9 mouse cellular contexts compared by ENCODE assay signal in the genomic region with DNA sequence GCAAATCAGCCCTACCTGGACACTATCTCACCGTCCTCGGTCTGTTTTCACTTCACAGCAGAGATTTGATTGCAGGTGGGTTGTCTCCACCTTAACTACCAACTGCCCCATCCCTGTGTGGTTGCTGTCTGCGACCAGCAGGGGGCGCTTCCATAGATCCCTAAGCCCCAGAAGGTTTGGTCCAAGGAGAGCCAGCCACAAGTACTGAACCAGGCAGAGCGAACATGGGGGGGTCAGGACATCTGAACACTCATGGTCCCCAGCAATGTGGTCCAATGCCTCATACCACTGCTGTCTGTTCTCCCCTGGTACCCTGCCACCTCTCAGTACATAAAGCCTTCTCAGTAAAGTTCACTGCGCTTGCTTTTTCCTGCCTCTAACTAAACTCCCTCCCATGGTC. TPM values are rescaled to one million over a fixed set of nuclear protein-coding genes. Genes with fewer than 3 reads are reported as not detected.
A peak's percentile ranks its signal among the peaks of the same experiment; 100 is the strongest.
DNase-seq lines count a peak whose midpoint lies in the region; ATAC-seq and TF ChIP-seq lines count a peak whose summit lies in the region.
"Had no signal": no experiment of that assay in that cellular context is flagged by ENCODE, and none has a peak within 500 bp of the region (broad histone marks: within the 10 kb centered on the region; RNA-seq: fewer than 3 reads in every experiment).

No protein-coding gene starts in this region.

- peak; percentile 25 for TF ChIP-seq RAD21 in MEL (IDR thresholded peaks at IDR 0.05; ENCODE audit: low read depth, low read length)

- no peak overlapping the region for H3K27ac ChIP-seq in MEL (ENCODE audit: control insufficient read depth, low read depth, low read length)
- peak overlapping the region; percentile 81 for H3K27ac ChIP-seq in brown adipose tissue, adult 24 weeks (replicated peaks; ENCODE audit: low read depth, low read length)
- no peak overlapping the region for H3K27ac ChIP-seq in forebrain, embryonic 11.5 days (ENCODE audit: low read depth, low read length)
- no peak overlapping the region for H3K27ac ChIP-seq in heart, postnatal 0 days (ENCODE audit: low read depth)
- H3K27ac ChIP-seq in lung, embryonic 16.5 days (ENCODE audit: low read length): no peak overlapping the region
- H3K27ac ChIP-seq: macrophage had no signal

- 15% methylated on average over 6 of the region's 6 CpGs for WGBS in forebrain, embryonic 11.5 days
- WGBS in heart, postnatal 0 days: 9% methylated on average over 6 of the region's 6 CpGs
- 11% methylated on average over 6 of the region's 6 CpGs for WGBS in lung, embryonic 16.5 days

- peak; percentile 80 for DNase-seq in MEL (ENCODE audit: low read depth, low spot score)
- DNase-seq in forebrain, embryonic 11.5 days (ENCODE audit: low spot score): peak; percentile 82
- peak; percentile 75 for DNase-seq in heart, postnatal 0 days (ENCODE audit: low spot score)
- DNase-seq in kidney, postnatal 25 days: peak; percentile 85 to 86
- DNase-seq in right cerebral cortex, postnatal 14 days: peak; percentile 73
- DNase-seq in urinary bladder, postnatal 4 days (ENCODE audit: low spot score in 2 of 2): peak; percentile 55 to 75

- H3K9ac ChIP-seq in MEL (ENCODE audit: control insufficient read depth, low read depth, low read length, poor library complexity, severe bottlenecking): no peak overlapping the region
- no peak overlapping the region for H3K9ac ChIP-seq in forebrain, embryonic 11.5 days (ENCODE audit: low read length)
- peak overlapping the region; percentile 21; the same call in 1 of the 2 replicates for H3K9ac ChIP-seq in heart, postnatal 0 days (replicated peaks; ENCODE audit: low read depth, low read length)
- peak overlapping the region; percentile 78 for H3K9ac ChIP-seq in lung, embryonic 16.5 days (ENCODE audit: low read length)

- ATAC-seq in forebrain, embryonic 11.5 days (replicated peaks; ENCODE audit: low FRiP score): no peak
- ATAC-seq in heart, postnatal 0 days (ENCODE audit: insufficient read depth, low read depth): peak; percentile 25; the same call in 1 of the 2 replicates
- no peak for ATAC-seq in lung, embryonic 16.5 days (ENCODE audit: low read depth)

- no peaks in the 10 kb centered on the region for H3K9me3 ChIP-seq in MEL (replicated peaks; ENCODE audit: insufficient read depth, low read length)
- H3K9me3 ChIP-seq in forebrain, embryonic 11.5 days (ENCODE audit: control insufficient read depth, low read length): no peaks in the 10 kb centered on the region
- no peaks in the 10 kb centered on the region for H3K9me3 ChIP-seq in heart, postnatal 0 days (replicated peaks; ENCODE audit: control insufficient read depth, low read length)
- no peaks in the 10 kb centered on the region for H3K9me3 ChIP-seq in lung, embryonic 16.5 days (ENCODE audit: control insufficient read depth, low read length)

- peak overlapping the region; percentile 98; the same call in 1 of the 2 replicates for H3K4me2 ChIP-seq in forebrain, embryonic 11.5 days (ENCODE audit: low read depth, low read length, severe bottlenecking)
- H3K4me2 ChIP-seq in heart, postnatal 0 days (ENCODE audit: low read depth, low read length): peak overlapping the region; percentile 93
- H3K4me2 ChIP-seq in lung, embryonic 16.5 days (ENCODE audit: low read depth, low read length): peak overlapping the region; percentile 88

- TF ChIP-seq POLR2A in MEL (IDR thresholded peaks at IDR 0.05; ENCODE audit: control insufficient read depth in 1 of 2, insufficient read depth in 1 of 2, low read depth in 1 of 2, low read length in 2 of 2, poor library complexity in 1 of 2): no peak

- peaks cover 0 to 6% of the 10 kb centered on the region in 2 experiments; a peak in 2 of 4 replicates for H3K36me3 ChIP-seq in MEL (ENCODE audit: control insufficient read depth in 1 of 2, insufficient read depth in 2 of 2, low read length in 2 of 2)
- H3K36me3 ChIP-seq in forebrain, embryonic 11.5 days (ENCODE audit: control insufficient read depth, insufficient read depth, low read length): no peaks in the 10 kb centered on the region
- 0 out of 2 replicates have a peak, but pooled peaks cover 5% of the 10 kb centered on the region for H3K36me3 ChIP-seq in heart, postnatal 0 days (replicated peaks; ENCODE audit: control insufficient read depth, insufficient read depth, low read length)
- no peaks in the 10 kb centered on the region for H3K36me3 ChIP-seq in lung, embryonic 16.5 days (ENCODE audit: control insufficient read depth, insufficient read depth, low read length)

- peaks cover 2 to 12% of the 10 kb centered on the region in 2 experiments for H3K4me1 ChIP-seq in MEL (ENCODE audit: control insufficient read depth in 1 of 2, insufficient read depth in 2 of 2, low read length in 2 of 2)
- H3K4me1 ChIP-seq in brown adipose tissue, adult 24 weeks (ENCODE audit: control insufficient read depth, insufficient read depth, insufficient read length, low read length): peaks cover 18% of the 10 kb centered on the region
- peaks cover 18% of the 10 kb centered on the region; the same call in 1 of the 2 replicates for H3K4me1 ChIP-seq in forebrain, embryonic 11.5 days (replicated peaks; ENCODE audit: control insufficient read depth, insufficient read depth, low read length)
- H3K4me1 ChIP-seq in heart, postnatal 0 days (ENCODE audit: control insufficient read depth, insufficient read depth): peaks cover 22% of the 10 kb centered on the region
- peaks cover 49% of the 10 kb centered on the region for H3K4me1 ChIP-seq in lung, embryonic 16.5 days (replicated peaks; ENCODE audit: control insufficient read depth, insufficient read depth, low read length)

- H3K27me3 ChIP-seq in MEL (ENCODE audit: control insufficient read depth in 1 of 2, insufficient read depth in 2 of 2, low read length in 2 of 2): peaks cover 4 to 6% of the 10 kb centered on the region in 2 experiments
- H3K27me3 ChIP-seq in forebrain, embryonic 11.5 days (ENCODE audit: control insufficient read depth, insufficient read depth, low read length): peaks cover 15% of the 10 kb centered on the region
- H3K27me3 ChIP-seq in heart, postnatal 0 days (ENCODE audit: control insufficient read depth, insufficient read depth, low read length): no peaks in the 10 kb centered on the region
- H3K27me3 ChIP-seq in lung, embryonic 16.5 days (ENCODE audit: control insufficient read depth, insufficient read depth, low read depth, low read length): no peaks in the 10 kb centered on the region

- peak; percentile 80 to 97 (median 86) for TF ChIP-seq CTCF in MEL (IDR thresholded peaks at IDR 0.05 in 2 of 3, conservative IDR thresholded peaks at IDR 0.05 in 1 of 3; ENCODE audit: control insufficient read depth in 1 of 3, insufficient read depth in 1 of 3, low read depth in 2 of 3, low read length in 3 of 3, poor library complexity in 1 of 3, severe bottlenecking in 1 of 3)
- TF ChIP-seq CTCF in heart, postnatal 0 days (IDR thresholded peaks at IDR 0.05; ENCODE audit: low read depth): peak; percentile 87

- no peak overlapping the region for H3K4me3 ChIP-seq in MEL (ENCODE audit: control insufficient read depth in 1 of 2, insufficient read depth in 1 of 2, low read depth in 2 of 2, low read length in 2 of 2)
- peak overlapping the region; percentile 72 for H3K4me3 ChIP-seq in brown adipose tissue, adult 24 weeks (ENCODE audit: insufficient read depth, low read depth, low read length)
- no peak overlapping the region for H3K4me3 ChIP-seq in forebrain, embryonic 11.5 days (ENCODE audit: low read depth, low read length)
- H3K4me3 ChIP-seq in heart, postnatal 0 days (ENCODE audit: low read depth, low read length): peak overlapping the region; percentile 78
- H3K4me3 ChIP-seq in lung, embryonic 16.5 days (ENCODE audit: low read length): peak overlapping the region; percentile 72

- H3K79me2 ChIP-seq in MEL (ENCODE audit: control insufficient read depth, insufficient read depth, low read length, poor library complexity): no peaks in the 10 kb centered on the region

- no peak for TF ChIP-seq EP300 in MEL (IDR thresholded peaks at IDR 0.05; ENCODE audit: low read depth in 1 of 2, low read length in 2 of 2)
- no peak for TF ChIP-seq EP300 in heart, postnatal 0 days (IDR thresholded peaks at IDR 0.05; ENCODE audit: low read depth)

RNA-seq across cellular contexts. Expression of gene Dok4, which starts 1.8 kb away (rescaled TPM):
- 1.5 TPM in 2 replicates for total RNA-seq in MEL (2012; rRNA removed)
- 1 to 10 TPM in 1 of 2 experiments, not detected in 1; 3.2 TPM for polyA plus RNA-seq in MEL (2012; ENCODE audit: insufficient read depth in 1 of 2, insufficient read length in 2 of 2, low read depth in 1 of 2, low replicate concordance in 2 of 2, missing spikeins in 1 of 2)
- polyA plus RNA-seq in brown adipose tissue, adult 24 weeks (2012; ENCODE audit: insufficient read depth, insufficient read length, missing spikeins): 3.8 and 8.4 TPM in 2 replicates
- 19.1 and 19.9 TPM in 2 replicates for polyA plus RNA-seq in forebrain, embryonic 11.5 days (2014; fragmentation: Nextera tagmentation; extraction: Ambion mirVana)
- total RNA-seq in heart, postnatal 0 days (2014; rRNA removed; ENCODE audit: low replicate concordance): 43.4 and 59.1 TPM in 2 replicates
- 27.7 and 28.7 TPM in 2 replicates for polyA plus RNA-seq in heart, postnatal 0 days (2015; fragmentation: Nextera tagmentation; extraction: Ambion mirVana)
- 49.4 and 49.7 TPM in 2 replicates for polyA plus RNA-seq in lung, embryonic 16.5 days (2015; fragmentation: Nextera tagmentation; extraction: Ambion mirVana)

RNA-seq across cellular contexts. Expression of gene Polr2c, which starts 17.1 kb away (rescaled TPM):
- 92.0 and 92.5 TPM in 2 replicates for total RNA-seq in MEL (2012; rRNA removed)
- 100 to 1,000 TPM; 151 to 181 TPM for polyA plus RNA-seq in MEL (2012; ENCODE audit: insufficient read depth in 1 of 2, insufficient read length in 2 of 2, low read depth in 1 of 2, low replicate concordance in 2 of 2, missing spikeins in 1 of 2)
- polyA plus RNA-seq in brown adipose tissue, adult 24 weeks (2012; ENCODE audit: insufficient read depth, insufficient read length, missing spikeins): 55.0 and 64.8 TPM in 2 replicates
- 156 and 173 TPM in 2 replicates for polyA plus RNA-seq in forebrain, embryonic 11.5 days (2014; fragmentation: Nextera tagmentation; extraction: Ambion mirVana)
- 96.3 and 112 TPM in 2 replicates for total RNA-seq in heart, postnatal 0 days (2014; rRNA removed; ENCODE audit: low replicate concordance)
- 117 and 121 TPM in 2 replicates for polyA plus RNA-seq in heart, postnatal 0 days (2015; fragmentation: Nextera tagmentation; extraction: Ambion mirVana)
- 150 and 157 TPM in 2 replicates for polyA plus RNA-seq in lung, embryonic 16.5 days (2015; fragmentation: Nextera tagmentation; extraction: Ambion mirVana)

RNA-seq across cellular contexts. Expression of gene Ciapin1, which starts 36.2 kb away (rescaled TPM):
- 102 and 122 TPM in 2 replicates for total RNA-seq in MEL (2012; rRNA removed)
- 100 to 1,000 TPM in 1 of 2 experiments, not detected in 1; 263 TPM for polyA plus RNA-seq in MEL (2012; ENCODE audit: insufficient read depth in 1 of 2, insufficient read length in 2 of 2, low read depth in 1 of 2, low replicate concordance in 2 of 2, missing spikeins in 1 of 2)
- 61.4 and 80.8 TPM in 2 replicates for polyA plus RNA-seq in brown adipose tissue, adult 24 weeks (2012; ENCODE audit: insufficient read depth, insufficient read length, missing spikeins)
- polyA plus RNA-seq in forebrain, embryonic 11.5 days (2014; fragmentation: Nextera tagmentation; extraction: Ambion mirVana): 144 and 152 TPM in 2 replicates
- 41.6 and 80.6 TPM in 2 replicates for total RNA-seq in heart, postnatal 0 days (2014; rRNA removed; ENCODE audit: low replicate concordance)
- polyA plus RNA-seq in heart, postnatal 0 days (2015; fragmentation: Nextera tagmentation; extraction: Ambion mirVana): 84.0 and 92.2 TPM in 2 replicates
- 91.2 and 91.9 TPM in 2 replicates for polyA plus RNA-seq in lung, embryonic 16.5 days (2015; fragmentation: Nextera tagmentation; extraction: Ambion mirVana)

RNA-seq across cellular contexts. Expression of gene Coq9, which starts 36.2 kb away (rescaled TPM):
- 84.6 and 91.9 TPM in 2 replicates for total RNA-seq in MEL (2012; rRNA removed)
- polyA plus RNA-seq in MEL (2012; ENCODE audit: insufficient read depth in 1 of 2, insufficient read length in 2 of 2, low read depth in 1 of 2, low replicate concordance in 2 of 2, missing spikeins in 1 of 2): 100 to 1,000 TPM in 1 of 2 experiments, not detected in 1; 169 TPM
- 313 and 387 TPM in 2 replicates for polyA plus RNA-seq in brown adipose tissue, adult 24 weeks (2012; ENCODE audit: insufficient read depth, insufficient read length, missing spikeins)
- polyA plus RNA-seq in forebrain, embryonic 11.5 days (2014; fragmentation: Nextera tagmentation; extraction: Ambion mirVana): 53.7 and 60.5 TPM in 2 replicates
- 620 and 677 TPM in 2 replicates for total RNA-seq in heart, postnatal 0 days (2014; rRNA removed; ENCODE audit: low replicate concordance)
- 290 and 300 TPM in 2 replicates for polyA plus RNA-seq in heart, postnatal 0 days (2015; fragmentation: Nextera tagmentation; extraction: Ambion mirVana)
- 69.1 and 69.7 TPM in 2 replicates for polyA plus RNA-seq in lung, embryonic 16.5 days (2015; fragmentation: Nextera tagmentation; extraction: Ambion mirVana)

RNA-seq across cellular contexts. Expression of gene Ccdc102a, which starts 43.5 kb away (rescaled TPM):
- total RNA-seq in MEL (2012; rRNA removed): 1.6 and 1.7 TPM in 2 replicates
- 1 to 10 TPM in 1 of 2 experiments, not detected in 1; 6.8 TPM for polyA plus RNA-seq in MEL (2012; ENCODE audit: insufficient read depth in 1 of 2, insufficient read length in 2 of 2, low read depth in 1 of 2, low replicate concordance in 2 of 2, missing spikeins in 1 of 2)
- polyA plus RNA-seq in brown adipose tissue, adult 24 weeks (2012; ENCODE audit: insufficient read depth, insufficient read length, missing spikeins): 1.2 and 1.5 TPM in 2 replicates
- polyA plus RNA-seq in forebrain, embryonic 11.5 days (2014; fragmentation: Nextera tagmentation; extraction: Ambion mirVana): 18.8 and 19.5 TPM in 2 replicates
- total RNA-seq in heart, postnatal 0 days (2014; rRNA removed; ENCODE audit: low replicate concordance): 12.4 and 24.7 TPM in 2 replicates
- 10.1 and 10.6 TPM in 2 replicates for polyA plus RNA-seq in heart, postnatal 0 days (2015; fragmentation: Nextera tagmentation; extraction: Ambion mirVana)
- polyA plus RNA-seq in lung, embryonic 16.5 days (2015; fragmentation: Nextera tagmentation; extraction: Ambion mirVana): 18.2 and 18.5 TPM in 2 replicates

Comparison
In these comparisons a context has a peak if more than half of its experiments do, and no peak if none do; other contexts are left out.
1. H3K4me3 ChIP-seq: peak in brown adipose tissue, adult 24 weeks (single experiment), heart, postnatal 0 days (single experiment) and lung, embryonic 16.5 days (single experiment); none in MEL (0 of 2) and forebrain, embryonic 11.5 days (single experiment).
2. H3K9ac ChIP-seq: peak in heart, postnatal 0 days (single experiment) and lung, embryonic 16.5 days (single experiment); none in MEL (single experiment) and forebrain, embryonic 11.5 days (single experiment).
3. Peak in every context shown above with its lines, with median percentiles within 50 percentile points of each other: DNase-seq and H3K4me2 ChIP-seq.